Mouse (Mus musculus): ENCODE measurements at regions not wholly inside any gene's neighbourhood (a gene's known extent, or its start where the extent isn't known, plus 50 kb on each side); places are given as distances from the start of the nearest gene placed in this dataset.

- Histone ChIP-seq H3K27me3 (no peaks in the 10 kb centered on the region), H3K4me3 (replicated peaks) (no peak overlapping the region), H3K4me2 (replicated peaks) (no peak overlapping the region), H3K9me3 (replicated peaks) (no peaks in the 10 kb centered on the region), H3K4me1 (peaks cover 12% of the 10 kb centered on the region), H3K9ac (no peak overlapping the region), H3K36me3 (no peaks in the 10 kb centered on the region), H3K27ac (replicated peaks) (0 out of 2 replicates have a peak overlapping the region, but pooled peaks have one; percentile 22)
- WGBS = 25% methylated on average over 12 of the region's 12 CpGs
- ATAC-seq (ENCODE audit: insufficient number of reproducible peaks, low FRiP score, low TSS enrichment, low read depth) = no peak; the same call in 1 of the 2 replicates
Measured at GRCm38 (mm10) chr7:82972214-82973006, 105.3 kb downstream of the Mex3b start.

- Histone ChIP-seq H3K27me3 (no peaks in the 10 kb centered on the region), H3K36me3 (no peaks in the 10 kb centered on the region), H3K4me2 (replicated peaks) (no peak overlapping the region), H3K4me3 (replicated peaks) (no peak overlapping the region), H3K27ac (replicated peaks) (no peak overlapping the region), H3K4me1 (no peaks in the 10 kb centered on the region), H3K9me3 (replicated peaks) (no peaks in the 10 kb centered on the region), H3K9ac (no peak overlapping the region)
- no peak for ATAC-seq (ENCODE audit: insufficient number of reproducible peaks, low FRiP score, low TSS enrichment, low read depth)
Measured at GRCm38 (mm10) chr7:82990708-82991107, 123.6 kb downstream of the Mex3b start.

- Histone ChIP-seq H3K9me3 (replicated peaks) (no peaks in the 10 kb centered on the region), H3K4me1 (no peaks in the 10 kb centered on the region), H3K27me3 (no peaks in the 10 kb centered on the region), H3K27ac (replicated peaks) (no peak overlapping the region), H3K36me3 (no peaks in the 10 kb centered on the region), H3K4me2 (replicated peaks) (no peak overlapping the region), H3K9ac (no peak overlapping the region), H3K4me3 (replicated peaks) (no peak overlapping the region)
- 63% methylated on average over 5 of the region's 5 CpGs for WGBS
- no peak; the same call in 1 of the 2 replicates for ATAC-seq (ENCODE audit: insufficient number of reproducible peaks, low FRiP score, low TSS enrichment, low read depth)
Measured at GRCm38 (mm10) chr7:82993136-82993535, 126.0 kb downstream of the Mex3b start.

DNA sequence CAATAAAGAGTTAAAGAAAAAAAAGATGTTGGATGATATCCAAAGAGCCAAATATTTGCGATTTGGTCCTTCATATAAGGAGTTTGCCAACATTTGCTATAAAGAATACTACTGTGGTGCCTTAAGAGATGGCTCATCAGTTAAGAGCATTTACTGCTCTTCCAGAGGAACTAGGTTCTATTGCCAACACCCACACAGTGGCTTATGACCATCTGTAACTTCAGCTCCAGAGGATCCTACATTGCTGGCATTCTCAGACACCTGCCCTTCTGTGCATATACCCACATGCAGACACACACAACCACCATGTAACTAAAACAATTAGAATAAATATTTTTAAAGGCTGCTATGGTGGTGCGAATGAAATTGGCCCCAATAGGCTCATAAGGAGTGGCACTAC is 131.7 kb downstream of the Mex3b start:
- H3K36me3 ChIP-seq = no peaks in the 10 kb centered on the region
- no peak for ATAC-seq (ENCODE audit: insufficient number of reproducible peaks, low FRiP score, low TSS enrichment, low read depth)
- no peak overlapping the region for H3K4me3 ChIP-seq (replicated peaks)
- H3K9me3 ChIP-seq (replicated peaks) = no peaks in the 10 kb centered on the region
- H3K9ac ChIP-seq = no peak overlapping the region
- H3K27ac ChIP-seq (replicated peaks) = no peak overlapping the region
- 81% methylated on average over 2 of the region's 2 CpGs for WGBS
- H3K27me3 ChIP-seq = no peaks in the 10 kb centered on the region
- no peaks in the 10 kb centered on the region for H3K4me1 ChIP-seq
- no peak overlapping the region for H3K4me2 ChIP-seq (replicated peaks)

GRCm38 (mm10) chr7:83007540-83007939 is 140.4 kb downstream of the Mex3b start:
- H3K4me1 ChIP-seq = no peaks in the 10 kb centered on the region
- no peak overlapping the region for H3K4me3 ChIP-seq (replicated peaks)
- H3K4me2 ChIP-seq (replicated peaks) = no peak overlapping the region
- no peak for ATAC-seq (ENCODE audit: insufficient number of reproducible peaks, low FRiP score, low TSS enrichment, low read depth)
- no peaks in the 10 kb centered on the region for H3K9me3 ChIP-seq (replicated peaks)
- no peak overlapping the region for H3K27ac ChIP-seq (replicated peaks)
- no peaks in the 10 kb centered on the region for H3K27me3 ChIP-seq
- no peak overlapping the region for H3K9ac ChIP-seq
- no peaks in the 10 kb centered on the region for H3K36me3 ChIP-seq
- 80% methylated on average over 4 of the region's 4 CpGs for WGBS

GRCm38 (mm10) chr7:83012145-83012544 is 145.0 kb downstream of the Mex3b start:
- WGBS = 56% methylated on average over 2 of the region's 2 CpGs
- no peaks in the 10 kb centered on the region for H3K27me3 ChIP-seq
- H3K36me3 ChIP-seq = no peaks in the 10 kb centered on the region
- no peak overlapping the region for H3K4me2 ChIP-seq (replicated peaks)
- H3K4me1 ChIP-seq = no peaks in the 10 kb centered on the region
- H3K4me3 ChIP-seq (replicated peaks) = no peak overlapping the region
- no peak overlapping the region for H3K9ac ChIP-seq
- H3K9me3 ChIP-seq (replicated peaks) = no peaks in the 10 kb centered on the region
- no peak overlapping the region for H3K27ac ChIP-seq (replicated peaks)
- ATAC-seq (ENCODE audit: insufficient number of reproducible peaks, low FRiP score, low TSS enrichment, low read depth) = no peak

DNA sequence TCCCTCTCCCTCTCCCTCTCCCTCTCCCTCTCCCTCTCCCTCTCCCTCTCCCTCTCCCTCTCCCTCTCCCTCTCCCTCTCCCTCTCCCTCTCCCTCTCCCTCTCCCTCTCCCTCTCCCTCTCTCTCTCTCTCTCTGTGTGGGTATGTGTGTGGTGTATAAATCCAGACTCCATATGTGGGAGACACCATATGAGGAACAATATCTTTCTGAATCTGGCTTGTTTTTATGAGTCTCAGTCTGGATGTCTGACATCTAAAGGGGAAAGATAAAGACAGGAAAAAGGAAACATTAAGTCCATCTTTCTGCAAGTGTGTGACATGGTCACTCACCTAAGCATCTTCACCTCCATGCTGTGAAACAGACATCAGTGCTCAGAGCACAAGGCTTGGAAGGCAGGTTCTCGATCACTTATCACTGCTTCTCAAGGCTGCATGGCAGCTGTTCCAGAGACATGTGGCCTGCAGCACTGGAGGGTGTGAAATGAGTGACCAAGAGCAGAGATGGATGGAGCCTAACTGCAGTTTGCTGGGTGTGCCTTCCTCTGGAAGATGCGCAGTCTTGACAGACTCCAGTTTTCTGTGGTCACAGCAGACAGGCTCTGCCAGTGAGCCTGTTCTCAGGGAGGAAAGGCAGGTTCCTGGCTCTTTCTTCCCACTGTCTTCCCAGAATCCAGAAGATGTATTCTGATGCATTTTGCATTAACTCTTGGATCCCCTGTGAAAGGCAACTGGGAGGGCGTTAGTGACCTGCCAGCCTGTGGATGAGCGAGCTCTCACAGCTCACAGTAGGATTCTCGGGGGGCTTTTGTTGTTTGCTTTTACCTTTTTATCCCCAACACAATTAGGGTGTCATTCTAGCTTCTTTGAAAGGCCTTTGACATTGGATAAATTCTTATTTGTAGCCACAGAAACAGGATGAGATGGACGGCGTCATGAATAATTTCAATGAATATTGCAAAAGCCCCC is 147.9 kb downstream of the Mex3b start:
- no peak for ATAC-seq (ENCODE audit: insufficient number of reproducible peaks, low FRiP score, low TSS enrichment, low read depth)
- Histone ChIP-seq H3K27me3 (no peaks in the 10 kb centered on the region), H3K9ac (no peak overlapping the region), H3K36me3 (no peaks in the 10 kb centered on the region), H3K4me2 (replicated peaks) (no peak overlapping the region), H3K4me1 (no peaks in the 10 kb centered on the region), H3K9me3 (replicated peaks) (no peaks in the 10 kb centered on the region), H3K27ac (replicated peaks) (no peak overlapping the region), H3K4me3 (replicated peaks) (no peak overlapping the region)
- WGBS = 60% methylated on average over 7 of the region's 7 CpGs

GRCm38 (mm10) chr7:83015756-83016155 is 148.6 kb downstream of the Mex3b start:
- no peaks in the 10 kb centered on the region for H3K36me3 ChIP-seq
- no peak overlapping the region for H3K27ac ChIP-seq (replicated peaks)
- no peak overlapping the region for H3K4me3 ChIP-seq (replicated peaks)
- WGBS = 39% methylated on average over 4 of the region's 4 CpGs
- no peak overlapping the region for H3K9ac ChIP-seq
- no peaks in the 10 kb centered on the region for H3K4me1 ChIP-seq
- ATAC-seq (ENCODE audit: insufficient number of reproducible peaks, low FRiP score, low TSS enrichment, low read depth) = no peak
- no peaks in the 10 kb centered on the region for H3K9me3 ChIP-seq (replicated peaks)
- no peak overlapping the region for H3K4me2 ChIP-seq (replicated peaks)
- no peaks in the 10 kb centered on the region for H3K27me3 ChIP-seq

- no peak overlapping the region for H3K4me3 ChIP-seq (replicated peaks)
- H3K27ac ChIP-seq (replicated peaks) = no peak overlapping the region
- H3K27me3 ChIP-seq = no peaks in the 10 kb centered on the region
- ATAC-seq (ENCODE audit: insufficient number of reproducible peaks, low FRiP score, low TSS enrichment, low read depth) = no peak
- H3K4me2 ChIP-seq (replicated peaks) = no peak overlapping the region
- no peaks in the 10 kb centered on the region for H3K36me3 ChIP-seq
- H3K4me1 ChIP-seq = no peaks in the 10 kb centered on the region
- 60% methylated on average over 4 of the region's 4 CpGs for WGBS
- H3K9ac ChIP-seq = no peak overlapping the region
- no peaks in the 10 kb centered on the region for H3K9me3 ChIP-seq (replicated peaks)
Measured at GRCm38 (mm10) chr7:83016566-83016965, 149.4 kb downstream of the Mex3b start.

- WGBS = 87% methylated on average over 2 of the region's 2 CpGs
Measured at GRCm38 (mm10) chr7:83020584-83020983, 153.5 kb downstream of the Mex3b start.

GRCm38 (mm10) chr7:83023990-83024389 is 156.9 kb downstream of the Mex3b start:
- 84% methylated on average over 1 of the region's 1 CpGs for WGBS
- ATAC-seq (ENCODE audit: insufficient number of reproducible peaks, low FRiP score, low TSS enrichment, low read depth) = no peak
- Histone ChIP-seq H3K4me3 (replicated peaks) (no peak overlapping the region), H3K27ac (replicated peaks) (no peak overlapping the region), H3K4me1 (no peaks in the 10 kb centered on the region), H3K9me3 (replicated peaks) (no peaks in the 10 kb centered on the region), H3K36me3 (no peaks in the 10 kb centered on the region), H3K9ac (no peak overlapping the region), H3K4me2 (replicated peaks) (no peak overlapping the region), H3K27me3 (no peaks in the 10 kb centered on the region)

More at GRCm38 (mm10) chr7:83020584-83020983, 153.5 kb downstream of the Mex3b start:
- Histone ChIP-seq H3K9me3 (replicated peaks) (no peaks in the 10 kb centered on the region), H3K27ac (replicated peaks) (no peak overlapping the region), H3K4me1 (no peaks in the 10 kb centered on the region), H3K4me3 (replicated peaks) (no peak overlapping the region), H3K4me2 (replicated peaks) (no peak overlapping the region), H3K27me3 (no peaks in the 10 kb centered on the region), H3K36me3 (no peaks in the 10 kb centered on the region), H3K9ac (no peak overlapping the region)
- ATAC-seq (ENCODE audit: insufficient number of reproducible peaks, low FRiP score, low TSS enrichment, low read depth) = no peak

All from embryonic facial prominence, embryonic 15.5 days (tissue).